Mouse (Mus musculus): ENCODE data around the gene Manba. TPM values are rescaled to one million over a fixed set of nuclear protein-coding genes. Genes with fewer than 3 reads are reported as not detected.
A peak's percentile ranks its signal among the peaks of the same experiment; 100 is the strongest.

Manba gene
- polyA plus RNA-seq, 1 experiment, result 5.1 TPM

DNA sequence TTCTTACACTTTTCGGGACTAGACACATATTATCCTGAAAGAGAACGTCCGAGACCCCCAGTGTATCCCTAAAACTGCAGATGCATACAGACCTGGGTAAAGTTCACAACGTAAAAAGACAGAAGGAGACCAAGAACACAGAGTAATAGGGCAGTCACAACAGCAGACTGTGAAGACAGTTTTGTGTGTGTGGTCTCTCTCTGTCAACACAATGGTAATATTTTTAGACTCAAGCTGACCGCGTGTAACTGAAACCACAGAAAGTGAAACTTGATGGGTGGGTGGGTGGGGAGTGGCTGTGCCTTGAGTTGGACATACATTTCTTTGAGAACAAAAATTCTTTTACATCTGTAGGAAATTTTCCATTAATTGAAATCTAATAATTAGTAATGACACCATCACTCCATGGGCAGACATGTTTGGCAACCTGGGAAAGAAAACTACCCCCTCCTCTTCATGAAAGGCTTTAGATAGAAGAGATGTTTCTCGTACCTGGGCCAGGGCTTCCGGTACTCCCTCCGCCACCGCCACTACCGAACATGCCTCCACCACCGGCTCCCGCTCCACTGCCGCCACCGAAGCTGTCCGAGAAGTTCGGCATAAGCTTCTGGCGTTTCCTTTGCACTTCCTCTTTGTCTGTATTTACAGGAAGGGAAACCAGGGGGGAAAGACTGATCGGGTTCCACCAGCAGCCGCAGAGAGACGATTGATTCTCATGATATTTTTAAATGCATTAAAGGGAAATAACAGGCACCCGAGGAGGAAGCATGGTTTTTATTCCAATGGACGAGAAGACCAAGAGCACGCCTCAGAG, 122.5 kb downstream of the Manba start:
- 3% methylated on average over 24 of the region's 24 CpGs for WGBS
- Histone ChIP-seq H3K36me3 (ENCODE audit: control insufficient read depth, insufficient read depth, low read length) (peaks cover 36% of the 10 kb centered on the region), H3K27ac (ENCODE audit: insufficient read depth, low read length) (peak overlapping the region; percentile 95), H3K4me1 (ENCODE audit: control insufficient read depth, insufficient read depth, insufficient read length) (peaks cover 27% of the 10 kb centered on the region; the same call in 1 of the 2 replicates), H3K27me3 (ENCODE audit: control insufficient read depth, insufficient read depth, low read length) (no peaks in the 10 kb centered on the region), H3K4me3 (ENCODE audit: extremely low read depth, insufficient read depth, insufficient read length) (peak overlapping the region; percentile 53)
- DNase-seq (ENCODE audit: low read depth in 1 of 2, low spot score in 2 of 2), result peak in 1 of 2 experiments; percentile 56
- TF ChIP-seq POLR2A (IDR thresholded peaks at IDR 0.05; ENCODE audit: low read depth, low read length) (no peak; the same call in 1 of the 2 replicates), CTCF (IDR thresholded peaks at IDR 0.05; ENCODE audit: extremely low read depth, insufficient read depth, insufficient read length, insufficient replicate concordance) (no peak)

DNA sequence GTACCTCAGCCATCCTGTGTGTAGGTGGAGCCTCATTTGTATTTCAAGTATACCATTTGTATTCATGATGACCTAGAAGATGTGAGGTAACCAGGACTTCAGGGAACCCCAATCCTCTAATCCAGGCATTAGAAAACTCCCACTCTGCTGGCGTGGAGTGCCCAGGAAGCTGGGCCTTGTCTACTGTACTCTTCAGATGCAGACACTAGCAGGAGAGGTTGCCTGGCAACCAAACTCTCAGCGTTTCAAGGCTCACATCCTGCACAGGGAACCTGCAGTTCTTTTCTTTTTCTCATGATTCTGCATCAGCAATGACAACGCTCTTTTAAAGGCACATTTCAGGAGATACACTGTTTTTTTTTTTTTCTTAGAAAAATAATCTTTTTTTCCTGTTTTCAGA, 124.8 kb downstream of the Manba start:
- DNase-seq (ENCODE audit: low read depth in 1 of 2, low spot score in 2 of 2), result no peak
- Histone ChIP-seq H3K4me3 (ENCODE audit: extremely low read depth, insufficient read depth, insufficient read length) (no peak overlapping the region), H3K27ac (ENCODE audit: insufficient read depth, low read length) (no peak overlapping the region), H3K4me1 (ENCODE audit: control insufficient read depth, insufficient read depth, insufficient read length) (peaks cover 20% of the 10 kb centered on the region; the same call in 1 of the 2 replicates), H3K27me3 (ENCODE audit: control insufficient read depth, insufficient read depth, low read length) (no peaks in the 10 kb centered on the region), H3K36me3 (ENCODE audit: control insufficient read depth, insufficient read depth, low read length) (peaks cover 27% of the 10 kb centered on the region)
- TF ChIP-seq CTCF (IDR thresholded peaks at IDR 0.05; ENCODE audit: extremely low read depth, insufficient read depth, insufficient read length, insufficient replicate concordance), result no peak
- no peak for TF ChIP-seq POLR2A (IDR thresholded peaks at IDR 0.05; ENCODE audit: low read depth, low read length)
- 41% methylated on average over 3 of the region's 3 CpGs for whole genome bisulfite sequencing

DNA sequence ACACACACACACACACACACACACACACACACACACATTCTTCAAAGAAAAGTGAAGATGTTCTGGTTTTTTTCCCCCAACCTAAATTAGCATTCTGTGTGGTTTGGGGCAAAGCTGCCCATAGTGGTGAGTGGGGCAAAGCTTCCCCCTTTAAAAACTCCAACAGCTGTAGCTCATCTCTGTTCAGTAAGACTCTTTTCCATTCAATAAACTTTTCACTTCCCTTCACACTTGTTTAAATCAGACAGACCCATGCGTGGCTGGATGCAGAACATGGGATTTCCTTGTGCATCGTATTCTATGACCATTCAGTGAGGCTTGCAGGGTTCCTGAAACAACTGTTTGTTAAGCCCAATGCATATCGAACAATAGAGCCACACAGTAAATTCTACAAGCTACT, 129.0 kb downstream of the Manba start:
- no peak overlapping the region for H3K27ac ChIP-seq (ENCODE audit: insufficient read depth, low read length)
- DNase-seq (ENCODE audit: low read depth in 1 of 2, low spot score in 2 of 2), result no peak
- peaks cover 40% of the 10 kb centered on the region for H3K36me3 ChIP-seq (ENCODE audit: control insufficient read depth, insufficient read depth, low read length)
- no peak for TF ChIP-seq POLR2A (IDR thresholded peaks at IDR 0.05; ENCODE audit: low read depth, low read length)
- TF ChIP-seq CTCF (IDR thresholded peaks at IDR 0.05; ENCODE audit: extremely low read depth, insufficient read depth, insufficient read length, insufficient replicate concordance), result no peak
- 55% methylated on average over 3 of the region's 3 CpGs for WGBS
- peaks cover 15% of the 10 kb centered on the region; the same call in 1 of the 2 replicates for H3K4me1 ChIP-seq (ENCODE audit: control insufficient read depth, insufficient read depth, insufficient read length)
- no peak overlapping the region for H3K4me3 ChIP-seq (ENCODE audit: extremely low read depth, insufficient read depth, insufficient read length)
- no peaks in the 10 kb centered on the region for H3K27me3 ChIP-seq (ENCODE audit: control insufficient read depth, insufficient read depth, low read length)

DNA sequence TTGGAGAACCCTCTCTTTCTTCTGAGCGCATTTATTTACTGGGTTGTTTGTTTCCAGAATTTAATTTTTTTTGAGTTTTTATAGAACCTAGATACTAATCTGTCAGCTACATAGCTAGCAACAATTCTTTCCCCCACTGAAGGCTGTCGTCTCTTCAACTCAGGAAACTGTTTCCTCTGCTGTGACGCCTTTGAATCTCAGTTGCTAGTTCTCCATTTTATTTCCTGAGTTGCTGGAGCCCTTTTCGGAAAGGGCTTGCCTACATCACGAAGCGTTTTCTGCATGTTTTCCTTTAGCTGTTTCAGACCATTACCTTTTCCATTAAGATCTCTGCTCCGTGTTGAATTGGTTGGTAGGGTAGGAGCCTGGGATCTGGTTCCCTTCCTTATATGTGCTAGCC, 131.3 kb downstream of the Manba start:
- Histone ChIP-seq H3K27me3 (ENCODE audit: control insufficient read depth, insufficient read depth, low read length) (no peaks in the 10 kb centered on the region), H3K36me3 (ENCODE audit: control insufficient read depth, insufficient read depth, low read length) (peaks cover 40% of the 10 kb centered on the region), H3K27ac (ENCODE audit: insufficient read depth, low read length) (peak overlapping the region; percentile 69), H3K4me1 (ENCODE audit: control insufficient read depth, insufficient read depth, insufficient read length) (peaks cover 3% of the 10 kb centered on the region; the same call in 1 of the 2 replicates), H3K4me3 (ENCODE audit: extremely low read depth, insufficient read depth, insufficient read length) (no peak overlapping the region)
- WGBS, result 27% methylated on average over 7 of the region's 7 CpGs
- DNase-seq (ENCODE audit: low read depth in 1 of 2, low spot score in 2 of 2), result no peak
- TF ChIP-seq CTCF (IDR thresholded peaks at IDR 0.05; ENCODE audit: extremely low read depth, insufficient read depth, insufficient read length, insufficient replicate concordance), result no peak
- no peak for TF ChIP-seq POLR2A (IDR thresholded peaks at IDR 0.05; ENCODE audit: low read depth, low read length)

Other genes starting within 250 kb of the Manba start
- 0.20 TPM in 1 of 2 replicates, not detected in the other for gene Bdh2, start 204.4 kb upstream of the Manba start, polyA plus RNA-seq (2012; rRNA removed)
- 0.05 and 0.21 TPM in 2 replicates for gene Slc9b2, start 177.9 kb upstream of the Manba start, polyA plus RNA-seq (2012; rRNA removed)
- gene Slc9b1, start 137.6 kb upstream of the Manba start, polyA plus RNA-seq (2012; rRNA removed), result not detected in 2 replicates
- gene Cisd2, start 61.7 kb upstream of the Manba start, polyA plus RNA-seq (2012; rRNA removed), result 19.1 and 20.1 TPM in 2 replicates
- gene Ube2d3, start 47.5 kb upstream of the Manba start, polyA plus RNA-seq (2012; rRNA removed), result 174 and 242 TPM in 2 replicates
- 188 and 220 TPM in 2 replicates for gene Nfkb1, start 205.9 kb downstream of the Manba start, polyA plus RNA-seq (2012; rRNA removed)

All from spleen, adult 2 months (tissue).